Mouse (Mus musculus): Measurements from ENCODE around the gene Gm7879. TPM values are rescaled to one million over a fixed set of nuclear protein-coding genes. Genes with fewer than 3 reads are reported as not detected.

Gm7879 gene
- not detected for polyA plus RNA-seq (2014; fragmentation: Illumina TruSeq; extraction: RNeasy Lipid Tissue Mini Kit (QIAGEN cat#74804); ENCODE audit: insufficient read depth, low read depth, low replicate concordance)

GRCm38 (mm10) chr5:43912844-43913243, at the start of gene Gm7879:
TSS of gene Gm7879 (plus strand) at chr5:43913144.

GRCm38 (mm10) chr5:43868253-43868652, 44.7 kb upstream of the Gm7879 start, which contains the start of gene Cd38:
TSS of gene Cd38 (plus strand) at chr5:43868553.

Other genes starting within 250 kb of the Gm7879 start
- gene Bst1, start 94.3 kb upstream of the Gm7879 start, polyA plus RNA-seq (2014; fragmentation: Illumina TruSeq; extraction: RNeasy Lipid Tissue Mini Kit (QIAGEN cat#74804); ENCODE audit: insufficient read depth, low read depth, low replicate concordance): 18.8 TPM
- gene Fbxl5, start 91.5 kb upstream of the Gm7879 start, polyA plus RNA-seq (2014; fragmentation: Illumina TruSeq; extraction: RNeasy Lipid Tissue Mini Kit (QIAGEN cat#74804); ENCODE audit: insufficient read depth, low read depth, low replicate concordance): 47.8 TPM
- 17.7 TPM for gene Cd38, start 44.6 kb upstream of the Gm7879 start, polyA plus RNA-seq (2014; fragmentation: Illumina TruSeq; extraction: RNeasy Lipid Tissue Mini Kit (QIAGEN cat#74804); ENCODE audit: insufficient read depth, low read depth, low replicate concordance)
- gene Fgfbp1, start 68.6 kb downstream of the Gm7879 start, polyA plus RNA-seq (2014; fragmentation: Illumina TruSeq; extraction: RNeasy Lipid Tissue Mini Kit (QIAGEN cat#74804); ENCODE audit: insufficient read depth, low read depth, low replicate concordance): 25.5 TPM
- 14.2 TPM for gene Prom1, start 188.9 kb downstream of the Gm7879 start, polyA plus RNA-seq (2014; fragmentation: Illumina TruSeq; extraction: RNeasy Lipid Tissue Mini Kit (QIAGEN cat#74804); ENCODE audit: insufficient read depth, low read depth, low replicate concordance)